Comparison of ENCODE assay signal across 1 mouse cellular context in the genomic region with DNA sequence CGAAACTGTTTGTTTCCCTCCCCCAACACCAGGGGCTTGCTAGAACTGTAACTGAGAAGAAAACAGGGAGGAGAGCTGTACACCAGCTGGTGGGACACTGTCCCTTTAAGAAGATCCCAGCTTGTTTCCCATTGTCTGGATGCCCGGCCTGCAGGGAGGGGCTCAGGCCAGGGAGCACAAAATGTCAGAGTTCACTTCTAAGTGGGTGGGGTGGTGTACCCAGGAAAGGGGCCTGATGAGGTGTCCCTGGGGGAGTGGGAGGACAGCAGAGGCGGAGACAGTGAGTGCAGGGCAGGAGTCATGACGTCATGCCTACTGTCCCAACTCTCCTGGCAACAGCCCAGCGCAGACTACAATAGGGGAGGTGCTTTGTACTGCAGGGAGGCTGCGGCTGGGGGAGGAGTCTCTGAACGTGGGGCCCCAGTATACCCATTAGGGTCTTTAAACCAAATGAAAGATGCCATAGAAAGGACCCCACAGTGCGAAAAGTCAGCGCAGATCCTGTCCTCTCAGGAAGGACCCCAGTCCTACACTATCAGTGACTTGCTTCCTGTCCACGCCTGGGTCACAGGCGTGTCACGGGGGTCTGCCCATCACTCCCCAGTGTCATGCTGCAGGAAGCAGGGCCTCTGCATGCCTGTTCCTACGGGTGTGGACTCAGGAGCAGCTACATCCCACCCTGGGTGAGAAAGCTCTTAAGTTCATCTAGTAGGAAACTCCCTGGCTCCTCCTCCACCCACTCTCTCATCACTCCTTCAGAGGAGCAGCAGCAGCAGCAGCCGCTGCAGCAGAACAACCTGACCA.
TF ChIP-seq lines count a peak whose summit lies in the region.

No protein-coding gene starts in this region.

TF ChIP-seq in CH12.LX, 34 proteins besides CTCF, POLR2A, EP300 and RAD21 (continued from another document):
- no peak for TF ChIP-seq ZKSCAN1 (IDR thresholded peaks at IDR 0.05; ENCODE audit: borderline replicate concordance, low read depth, low read length)
- TF ChIP-seq HCFC1 (IDR thresholded peaks at IDR 0.05; ENCODE audit: low read depth, low read length), result no peak
- TF ChIP-seq NRF1 (IDR thresholded peaks at IDR 0.05; ENCODE audit: low read depth, low read length), result no peak
- TF ChIP-seq MYC (IDR thresholded peaks at IDR 0.05; ENCODE audit: low read depth, low read length), result no peak
- no peak for TF ChIP-seq ZNF384 (IDR thresholded peaks at IDR 0.05; ENCODE audit: low read depth, low read length)
- TF ChIP-seq IRF4 (IDR thresholded peaks at IDR 0.05; ENCODE audit: low read depth, low read length), result no peak
- no peak for TF ChIP-seq ELF1 (IDR thresholded peaks at IDR 0.05; ENCODE audit: low read depth, low read length)
